Mouse (Mus musculus): Measurements from ENCODE around the gene Nmral1.
"Not testable (repeated sequence)": the region's sequence is repeated elsewhere in the genome, so short reads cannot be mapped to it uniquely, and the experiment has no call there.

Gene Nmral1

DNA sequence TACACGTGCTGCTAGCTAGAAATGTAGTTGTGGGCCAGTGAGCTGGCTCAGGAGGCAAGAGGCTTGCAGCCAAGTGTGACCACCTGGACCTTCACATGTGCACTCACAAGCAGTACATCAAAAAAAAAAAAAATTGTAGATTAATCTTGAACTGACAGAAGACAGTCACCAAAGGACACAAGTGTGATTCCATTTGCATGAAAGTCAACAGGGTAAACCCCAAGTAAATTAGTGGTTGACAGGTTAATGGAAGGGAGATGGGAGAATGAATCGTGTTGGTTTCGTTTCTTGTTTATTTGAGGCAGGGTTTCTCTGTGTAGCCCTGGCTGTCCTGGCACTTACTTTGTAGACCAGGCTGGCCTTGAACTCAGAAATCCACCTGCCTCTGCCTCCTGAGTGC is 1.3 kb downstream of the Nmral1 start:
- DNase-seq (ENCODE audit: low read depth, low spot score): no peak

DNA sequence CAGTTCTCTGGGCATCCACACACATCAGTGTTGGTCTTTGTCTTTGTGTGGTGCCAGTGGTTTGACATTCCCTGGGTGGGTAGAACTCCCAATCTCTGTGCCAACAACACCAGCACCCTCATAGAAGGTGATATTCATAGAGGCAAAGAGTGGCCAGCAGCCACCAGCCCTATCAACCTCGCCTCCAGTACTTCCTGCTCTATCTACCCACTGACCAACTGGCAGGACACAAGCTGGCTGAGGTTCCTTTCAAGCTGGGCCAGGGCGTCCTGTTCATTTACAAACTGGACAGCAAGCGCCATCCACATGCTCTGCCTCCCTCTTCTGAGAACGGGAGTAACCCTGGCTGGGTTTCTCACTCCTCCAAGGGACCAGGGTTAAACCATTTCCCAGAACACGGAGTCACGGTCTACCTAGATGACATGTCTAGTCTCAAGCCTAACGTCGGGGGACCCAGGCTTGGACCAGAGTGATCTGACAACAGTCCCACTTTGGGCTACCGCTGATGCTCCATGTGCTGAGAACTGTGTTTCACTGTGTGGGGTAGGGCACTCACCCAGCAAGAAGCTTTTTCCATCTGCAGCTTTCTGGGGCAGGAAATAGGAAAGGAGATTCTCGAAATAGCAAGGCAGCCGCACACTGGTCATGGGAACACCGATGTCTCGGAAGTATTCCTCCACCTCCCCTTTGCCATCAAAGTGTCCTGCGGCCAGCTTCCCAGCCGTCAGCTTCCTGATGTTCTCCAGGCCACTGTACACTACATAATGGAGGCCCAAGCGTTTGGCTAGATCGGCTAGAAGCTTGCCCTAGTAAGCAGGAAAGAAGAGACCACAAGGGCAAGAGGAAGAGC is 5.1 kb downstream of the Nmral1 start:
- DNase-seq (ENCODE audit: low read depth, low spot score): no peak

DNA sequence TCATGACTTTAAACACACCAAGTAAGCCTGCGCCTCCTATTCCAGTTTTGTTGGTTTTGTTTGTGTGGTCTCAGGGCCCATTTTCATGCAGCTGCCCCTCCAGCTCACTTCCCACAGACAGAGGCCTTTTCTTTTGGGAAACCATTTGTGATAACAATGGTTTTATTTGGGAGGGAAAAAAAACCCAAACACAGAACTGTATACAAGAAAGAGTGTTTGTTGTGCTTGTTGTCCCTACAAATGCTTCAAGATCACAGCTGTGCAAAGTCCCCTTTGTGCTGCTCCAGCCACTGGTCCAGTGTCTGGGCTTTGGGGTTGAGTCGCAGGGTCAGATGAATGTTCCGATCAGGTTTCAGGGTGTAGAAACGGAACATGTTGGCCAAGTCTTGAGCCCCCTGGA is 8.0 kb downstream of the Nmral1 start:
- no peak for DNase-seq (ENCODE audit: low read depth, low spot score)

DNA sequence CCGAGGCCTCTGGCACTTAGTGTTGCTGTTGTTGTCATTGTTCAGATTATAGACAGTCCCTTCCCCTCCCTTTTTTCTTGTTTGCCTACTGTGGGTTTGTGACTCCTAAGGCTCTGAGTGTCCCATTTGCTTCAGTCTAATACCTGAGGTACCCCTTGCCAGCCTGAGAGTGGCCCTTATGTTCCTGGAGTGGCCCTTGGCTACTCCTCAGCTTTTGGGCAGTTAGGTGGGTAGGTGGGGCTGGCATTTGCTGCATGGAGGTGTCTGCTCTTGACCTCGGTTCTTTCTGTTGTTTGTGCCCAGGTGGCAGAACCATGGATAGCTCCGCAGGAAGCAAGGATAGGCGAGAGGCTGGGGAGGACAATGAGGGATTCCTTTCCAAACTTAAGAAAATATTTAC is 13.6 kb downstream of the Nmral1 start:
- no peak for DNase-seq (ENCODE audit: low read depth, low spot score)

DNA sequence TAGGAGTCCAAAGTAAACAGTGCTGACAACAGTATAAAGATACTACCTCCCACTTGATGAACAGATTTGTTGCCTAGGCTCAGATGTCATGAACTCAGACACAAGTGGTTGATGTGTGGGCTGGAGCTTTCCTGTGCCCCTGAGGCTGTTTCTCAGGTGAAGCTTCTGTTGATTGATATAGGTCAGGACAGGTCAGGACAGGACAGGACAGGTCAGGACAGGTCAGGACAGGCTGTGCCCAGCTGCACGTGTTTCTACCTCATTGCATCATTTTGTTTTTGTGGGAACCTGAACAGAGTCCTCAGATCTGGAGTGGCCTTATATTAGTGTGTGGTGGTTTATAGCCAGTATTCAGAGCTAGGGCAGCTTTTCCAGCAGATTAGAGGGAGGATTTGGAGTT is 16.5 kb downstream of the Nmral1 start:
- no peak for DNase-seq (ENCODE audit: low read depth, low spot score)

DNA sequence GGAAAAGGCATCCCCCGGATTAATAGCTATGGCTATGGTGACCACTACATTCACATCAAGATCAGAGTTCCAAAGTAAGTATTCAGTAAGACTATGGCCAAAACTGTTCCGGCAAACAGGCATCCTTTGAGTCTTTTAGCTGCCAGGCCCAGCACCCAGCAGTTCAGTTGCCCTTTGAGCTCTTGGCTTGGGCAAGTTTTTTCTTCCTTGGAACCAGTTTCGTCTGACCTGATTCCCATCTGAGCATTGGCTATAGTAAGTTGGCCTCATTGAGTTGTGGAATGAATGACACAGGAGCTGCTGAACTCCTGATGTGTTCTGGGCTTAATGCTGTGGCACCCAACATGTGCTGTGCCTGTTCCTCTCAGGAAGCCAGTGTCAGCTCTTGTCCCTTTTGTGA is 17.9 kb downstream of the Nmral1 start:
- no peak for DNase-seq (ENCODE audit: low read depth, low spot score)

DNA sequence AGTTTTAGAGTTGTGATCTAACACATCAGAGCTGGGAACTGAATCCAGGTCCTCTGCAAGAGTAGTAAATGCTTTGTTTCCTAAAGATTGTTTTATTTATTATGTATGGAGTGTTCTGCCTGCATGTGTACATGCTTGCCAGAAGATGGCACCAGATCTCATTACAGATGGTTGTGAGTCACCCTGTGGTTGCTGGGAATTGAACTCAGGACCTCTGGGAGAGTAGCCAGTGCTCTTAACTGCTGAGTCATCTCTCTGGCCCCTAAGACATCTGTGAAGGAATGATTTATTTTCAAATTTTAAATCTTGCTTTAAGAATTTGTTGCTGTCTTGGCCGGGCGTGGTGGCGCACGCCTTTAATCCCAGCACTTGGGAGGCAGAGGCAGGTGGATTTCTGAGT is 29.8 kb downstream of the Nmral1 start:
- not testable (repeated sequence) for DNase-seq (ENCODE audit: low read depth, low spot score)

DNA sequence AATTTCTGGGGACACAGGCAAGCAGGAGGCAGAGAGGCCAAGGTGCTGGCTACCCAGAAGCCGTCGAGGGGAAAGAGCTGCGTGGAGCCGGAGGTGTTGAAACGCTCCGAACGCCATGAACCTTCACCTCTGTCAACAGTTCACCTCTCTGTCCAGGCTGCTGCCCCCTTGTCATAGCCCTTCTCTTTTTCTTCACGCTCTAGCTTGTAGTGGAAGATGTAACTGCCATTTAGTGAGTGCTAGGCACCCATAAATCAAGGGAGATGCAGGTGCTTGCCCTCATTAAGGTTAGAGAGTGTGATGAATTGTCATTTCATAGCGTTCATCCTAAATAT is 34.7 kb downstream of the Nmral1 start:
- DNase-seq (ENCODE audit: low read depth, low spot score): no peak

DNA sequence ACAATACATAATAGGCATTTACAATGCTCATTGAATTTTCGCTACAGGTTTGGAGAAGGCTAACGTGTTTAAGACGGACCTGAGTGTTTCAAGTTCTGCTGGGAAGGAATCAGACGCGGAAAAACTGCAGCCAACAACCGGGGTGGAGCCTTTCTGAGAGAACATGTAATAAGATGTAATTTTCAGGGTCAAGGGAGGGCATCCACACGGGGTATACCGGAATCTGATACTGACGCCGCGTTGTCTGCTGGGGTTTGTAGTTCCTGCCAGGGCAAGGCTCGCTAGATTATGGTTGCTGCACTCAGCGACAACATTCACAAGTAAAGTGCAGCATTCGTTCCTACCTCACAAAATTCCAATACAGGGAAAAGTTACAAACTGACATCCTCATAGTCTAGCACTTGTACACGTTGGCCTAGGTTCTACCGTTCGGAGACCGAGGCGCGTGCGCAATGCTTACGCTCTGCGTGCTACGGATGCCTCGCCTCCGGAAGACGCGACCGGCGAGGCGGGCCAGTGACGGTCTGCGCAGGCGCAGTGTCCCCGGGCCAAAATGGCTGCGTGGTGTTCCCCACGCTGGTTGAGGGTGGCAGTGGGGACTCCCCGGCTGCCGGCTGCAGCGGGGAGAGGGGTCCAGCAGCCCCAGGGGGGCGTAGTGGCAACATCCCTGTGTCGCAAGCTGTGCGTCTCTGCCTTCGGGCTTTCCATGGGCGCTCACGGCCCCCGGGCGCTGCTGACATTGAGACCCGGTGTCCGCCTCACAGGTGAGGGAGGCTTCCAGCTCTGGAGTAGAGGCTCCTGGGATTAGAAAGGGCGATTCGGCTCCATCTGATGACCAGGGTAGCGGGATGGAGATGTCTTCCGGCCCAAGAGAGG is 35.3 kb downstream of the Nmral1 start:
- DNase-seq (ENCODE audit: low read depth, low spot score): peak; percentile 98

DNA sequence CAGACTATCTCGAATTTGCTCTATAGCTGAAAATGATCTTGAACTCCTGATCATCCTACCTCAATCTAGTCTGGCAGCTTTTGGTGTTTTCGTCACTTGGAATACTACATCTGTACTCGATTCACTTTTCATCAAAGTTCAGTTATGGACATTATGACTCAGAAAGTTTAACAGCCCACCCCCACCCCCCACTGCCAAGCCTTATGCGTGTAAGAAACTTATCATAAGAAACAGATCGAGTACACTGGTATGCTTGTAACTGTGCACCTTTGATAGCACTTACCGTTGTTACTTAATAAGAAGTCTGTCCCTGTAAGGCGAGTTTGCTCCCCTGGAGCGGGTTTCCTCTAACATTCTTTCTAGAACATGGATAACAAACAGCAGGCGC is 36.0 kb downstream of the Nmral1 start:
- no peak for DNase-seq (ENCODE audit: low read depth, low spot score)

DNA sequence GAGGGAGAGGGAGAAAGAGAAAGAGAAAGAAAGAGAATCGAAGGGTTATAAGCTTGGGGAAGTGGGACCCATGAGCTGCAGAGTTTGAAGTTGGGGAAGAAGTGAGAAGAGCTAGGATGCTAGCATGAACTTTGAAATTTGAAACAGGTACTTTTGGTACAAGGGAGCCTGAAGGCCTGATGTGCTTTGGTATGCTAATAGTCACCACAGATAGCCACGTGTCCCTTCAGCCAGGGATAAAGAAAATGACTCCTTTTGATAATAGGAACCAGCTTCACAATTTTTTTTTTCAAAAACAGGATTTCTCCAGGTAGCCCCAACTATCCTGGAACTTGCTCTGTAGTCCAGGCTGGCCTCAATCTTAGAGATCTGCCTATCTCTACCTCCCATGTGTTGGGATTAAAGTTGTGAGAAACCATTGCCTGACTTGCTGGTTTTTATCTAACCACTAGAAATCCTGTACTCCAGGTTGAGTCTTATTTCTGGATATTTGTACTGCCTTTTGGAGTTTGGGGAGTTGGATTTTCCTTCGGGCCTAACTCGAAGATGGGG is 36.5 kb downstream of the Nmral1 start:
- no peak for DNase-seq (ENCODE audit: low read depth, low spot score)

DNA sequence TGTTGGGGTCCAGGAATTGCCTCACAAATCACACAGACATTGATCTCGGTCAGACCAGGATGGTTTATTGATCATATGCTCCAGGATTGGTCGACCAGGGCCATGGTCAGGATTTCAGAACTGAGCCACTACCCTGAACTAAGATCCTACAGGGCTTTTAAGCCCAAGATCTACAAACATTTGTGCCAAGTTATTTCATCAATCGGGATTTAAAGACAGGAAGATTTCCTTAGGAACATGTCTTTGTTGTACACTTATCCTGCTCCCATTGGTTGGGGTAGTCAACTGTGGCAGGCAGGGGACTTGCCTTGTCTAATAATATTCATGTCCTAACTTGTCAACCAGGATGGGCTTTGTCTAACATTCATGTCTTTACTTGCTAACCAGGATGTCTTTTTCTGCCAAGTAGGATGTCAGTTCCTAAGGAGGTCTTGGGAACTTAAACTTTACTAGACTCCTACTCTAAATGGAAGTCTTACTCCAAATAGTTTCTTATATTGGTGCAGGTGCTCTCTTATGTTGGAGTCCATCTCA is 38.2 kb downstream of the Nmral1 start:
- DNase-seq (ENCODE audit: low read depth, low spot score): not testable (repeated sequence)

DNA sequence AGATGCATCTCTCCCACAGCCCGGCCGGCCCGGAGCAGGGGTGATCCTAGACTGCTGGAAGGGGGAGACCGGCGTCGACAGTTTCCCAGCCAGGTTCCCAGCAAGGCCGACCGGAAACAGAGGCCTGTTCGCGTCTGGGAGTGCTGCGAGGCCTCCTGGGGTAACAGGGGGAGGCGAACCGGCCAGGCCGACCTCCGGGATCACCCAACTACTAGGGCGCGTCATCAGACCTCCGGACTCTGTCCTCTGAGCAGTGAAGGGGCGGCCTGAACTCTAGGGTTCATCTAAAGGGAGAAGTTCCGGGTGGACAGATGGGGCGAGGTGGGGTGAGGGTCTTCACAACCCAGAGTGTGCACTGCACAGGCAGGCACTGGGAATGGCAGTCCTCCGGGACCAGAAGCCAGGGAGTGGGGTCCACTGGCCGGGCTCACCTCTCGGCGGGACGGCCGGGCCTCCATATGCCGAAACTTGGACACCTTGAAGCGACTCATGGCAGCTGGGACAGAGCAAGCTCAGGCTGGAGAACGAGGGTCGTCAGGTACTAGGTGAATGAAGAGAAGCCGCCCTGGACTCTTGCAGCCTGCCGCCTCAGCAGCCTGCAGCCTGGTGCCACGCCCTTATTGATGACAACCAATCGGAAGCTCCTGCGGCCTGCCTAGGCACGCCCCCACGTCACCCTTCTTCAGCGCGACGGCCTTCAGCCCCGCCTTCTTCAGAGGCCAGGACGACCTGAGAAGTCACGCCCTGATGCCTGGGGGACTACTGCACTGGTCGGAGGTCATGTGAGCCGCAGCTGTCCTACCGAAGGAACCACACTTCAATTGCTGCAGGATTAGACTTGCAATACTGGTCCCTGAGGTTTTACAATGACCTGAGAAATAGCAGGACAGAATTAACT is 39.8 kb downstream of the Nmral1 start, which contains the start of gene Coro7:
Gene Coro7 (minus strand): TSS at position 657 of the 898 bp plus-strand sequence.
- peak; percentile 97 for DNase-seq (ENCODE audit: low read depth, low spot score)

DNA sequence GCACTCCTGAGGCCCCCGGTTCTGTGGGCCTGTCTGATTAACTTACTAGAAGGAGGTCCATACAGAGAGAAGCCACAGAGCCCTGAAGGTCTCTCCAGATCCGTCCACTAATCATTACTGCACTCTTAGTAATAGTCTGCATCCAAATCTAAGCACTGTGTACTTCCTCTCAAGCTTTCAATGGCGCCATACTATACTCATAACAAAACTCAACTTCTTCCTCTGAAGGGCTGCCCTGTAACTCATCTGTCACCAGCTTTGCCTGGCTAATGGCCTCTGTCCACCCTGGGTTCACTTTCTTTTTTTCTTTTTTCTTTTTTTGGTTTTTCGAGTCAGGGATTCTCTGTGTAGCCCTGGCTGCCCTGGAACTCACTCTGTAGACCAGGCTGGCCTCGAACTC is 41.1 kb downstream of the Nmral1 start:
- peak; percentile 26 for DNase-seq (ENCODE audit: low read depth, low spot score)

DNA sequence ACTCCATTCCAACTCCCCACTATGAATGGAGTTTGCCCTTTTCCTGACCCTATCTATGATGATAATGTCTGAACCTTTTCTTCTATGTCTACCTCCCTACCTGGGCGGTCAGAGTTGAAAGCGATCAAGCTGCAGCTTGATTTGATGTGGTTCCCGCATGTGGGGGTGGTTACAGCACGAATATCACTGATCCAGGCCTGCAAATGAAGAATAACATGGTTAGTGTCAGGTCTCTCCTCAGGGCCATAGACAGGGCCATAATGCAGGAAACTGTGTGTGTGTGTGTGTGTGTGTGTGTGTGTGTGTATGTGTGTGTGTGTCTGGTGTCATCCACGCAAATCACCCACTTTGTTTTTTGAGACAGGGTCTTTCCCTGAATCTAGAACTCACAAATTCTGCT is 42.3 kb downstream of the Nmral1 start:
- peak; percentile 35 for DNase-seq (ENCODE audit: low read depth, low spot score)

DNA sequence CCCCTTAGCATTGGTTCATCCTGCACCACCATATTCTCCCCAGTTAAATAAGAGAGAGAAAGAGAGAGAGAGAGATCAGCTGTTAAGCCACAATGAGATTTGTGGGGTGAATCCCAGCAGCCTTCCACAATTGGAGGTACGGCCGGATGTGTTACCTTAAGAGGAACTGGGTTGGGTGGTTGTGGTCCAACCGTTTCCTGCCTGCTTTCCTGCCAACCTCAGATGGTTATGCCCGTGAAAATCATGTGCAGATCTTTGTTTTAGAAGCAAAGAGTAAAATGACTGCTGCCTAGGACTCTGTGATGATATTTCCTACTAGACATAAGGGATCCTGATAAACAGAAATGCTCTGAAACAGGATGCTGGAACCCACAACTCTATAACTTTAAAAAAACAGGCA is 45.1 kb downstream of the Nmral1 start:
- DNase-seq (ENCODE audit: low read depth, low spot score): peak; percentile 84

DNA sequence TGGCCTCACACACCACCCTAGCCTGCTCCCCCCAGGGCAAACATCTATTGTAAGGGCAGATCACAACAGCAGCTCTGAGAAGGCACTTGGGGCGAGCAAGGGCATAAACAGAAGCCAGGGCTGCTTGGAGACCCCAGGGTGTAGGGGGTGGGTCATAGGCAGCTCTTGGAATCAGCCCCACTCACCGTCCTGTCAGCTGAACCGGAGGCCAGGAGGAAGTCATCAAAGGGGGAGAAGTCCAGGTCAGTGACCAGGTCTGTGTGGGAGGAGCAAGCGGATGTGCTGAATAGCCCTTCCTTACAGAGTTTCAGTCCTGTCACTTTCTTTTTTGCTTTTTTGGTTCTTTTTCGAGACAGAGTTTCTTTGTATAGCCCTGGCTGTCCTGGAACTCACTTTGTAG is 48.8 kb downstream of the Nmral1 start:
- no peak for DNase-seq (ENCODE audit: low read depth, low spot score)

DNA sequence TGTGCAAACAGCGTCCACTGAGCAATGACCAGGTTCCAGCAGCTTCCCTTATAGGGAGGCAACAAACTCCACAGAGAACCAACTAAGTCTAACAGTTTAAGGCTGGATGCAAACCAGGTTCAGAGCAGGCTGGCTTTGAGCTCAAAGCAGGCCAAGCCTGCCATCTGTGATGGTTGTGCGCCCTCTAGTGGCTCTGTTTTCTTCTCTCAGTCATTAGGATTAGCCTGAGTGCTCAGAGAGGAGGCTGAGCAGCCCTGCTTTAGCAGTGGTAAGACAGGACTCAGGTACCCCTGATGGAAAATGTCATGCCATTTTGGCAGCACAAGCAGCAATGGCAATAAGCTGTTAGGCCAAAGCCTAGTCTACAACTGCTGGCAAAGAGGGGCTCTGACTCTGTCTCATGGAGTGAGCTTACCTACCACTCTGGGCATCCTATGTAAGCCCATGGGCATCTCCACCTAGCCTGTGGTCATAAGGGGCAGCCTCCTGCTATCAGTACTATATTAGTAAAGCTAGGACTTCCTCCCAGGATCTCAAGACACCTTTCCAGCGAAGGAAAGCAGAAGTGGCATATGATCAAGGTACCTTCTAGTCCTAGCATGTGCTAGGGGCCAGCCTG is 51.9 kb downstream of the Nmral1 start:
- DNase-seq (ENCODE audit: low read depth, low spot score): peak; percentile 89

DNA sequence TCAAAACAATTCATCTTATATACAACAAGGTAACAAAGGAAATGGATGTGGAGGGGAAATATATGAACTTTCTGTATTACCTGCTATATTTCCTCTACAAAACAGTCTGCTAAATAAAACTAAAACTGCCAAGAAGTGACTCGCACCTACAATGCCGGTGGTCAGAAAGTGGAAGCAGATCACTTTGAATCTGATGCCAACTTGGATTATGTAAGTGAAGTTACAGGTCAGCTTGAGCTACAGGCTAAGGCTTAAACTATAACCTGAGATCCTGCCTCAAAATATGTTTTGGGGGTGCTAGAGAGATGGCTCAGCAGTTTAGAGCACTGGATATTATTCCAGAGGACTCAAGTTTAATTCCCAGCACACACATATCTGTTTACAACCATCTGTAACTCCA is 53.4 kb downstream of the Nmral1 start:
- DNase-seq (ENCODE audit: low read depth, low spot score): no peak

DNA sequence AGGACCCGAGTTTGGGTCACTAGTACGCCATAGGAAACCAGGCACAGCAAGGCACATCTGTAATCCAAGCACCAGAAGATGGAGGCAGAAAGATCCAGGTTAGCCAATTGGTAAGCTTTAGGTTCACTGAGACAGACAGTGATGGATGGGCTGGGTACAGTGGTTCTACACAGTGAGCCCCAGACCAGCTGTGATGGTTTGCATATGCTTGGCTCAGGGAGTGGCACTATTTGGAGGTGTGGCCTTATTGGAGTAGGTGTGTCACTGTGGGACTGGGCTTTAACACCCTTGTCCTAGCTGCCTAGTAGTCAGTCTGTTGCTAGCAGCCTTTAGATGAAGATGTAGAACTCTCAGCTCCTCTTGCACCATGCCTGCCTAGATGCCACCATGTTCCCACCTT is 55.4 kb downstream of the Nmral1 start:
- no peak for DNase-seq (ENCODE audit: low read depth, low spot score)

DNA sequence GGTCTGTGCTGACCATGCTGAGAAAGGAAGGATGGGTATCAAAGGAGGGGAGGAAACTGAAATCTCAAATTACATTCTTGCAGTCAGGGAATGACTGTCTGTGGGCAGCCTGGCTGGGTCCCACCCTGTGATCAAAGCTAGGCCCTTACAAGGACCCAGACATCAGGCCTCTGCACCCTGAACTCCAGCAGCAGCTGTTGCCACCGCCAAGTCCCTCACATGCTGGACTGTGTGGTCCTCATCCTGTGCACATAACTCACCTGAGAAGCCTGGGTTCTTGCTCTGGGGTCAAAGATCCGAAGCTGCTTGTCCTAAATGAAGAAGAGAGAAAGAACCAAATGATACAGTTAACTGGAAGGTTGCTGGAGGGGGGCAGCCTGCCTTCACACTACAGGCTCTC is 57.6 kb downstream of the Nmral1 start:
- no peak for DNase-seq (ENCODE audit: low read depth, low spot score)
